Mouse (Mus musculus): ENCODE measurements around the gene Cit. TPM values are rescaled to one million over a fixed set of nuclear protein-coding genes. Genes with fewer than 3 reads are reported as not detected.

Cit gene
- total RNA-seq, 1 experiment, result 43.4 TPM

GRCm38 (mm10) chr5:115848463-115848862 is 3.4 kb downstream of the Cit start:
- H3K36me3 ChIP-seq (ENCODE audit: control insufficient read depth, insufficient read depth, low read length, poor library complexity, severe bottlenecking), result peaks cover 19% of the 10 kb centered on the region; the same call in 1 of the 2 replicates
- H3K4me1 ChIP-seq (ENCODE audit: control insufficient read depth in 2 of 2, insufficient read depth in 2 of 2, low read length in 2 of 2, poor library complexity in 1 of 2), result peaks cover 3 to 7% of the 10 kb centered on the region in 2 experiments; a peak in 2 of 4 replicates
- DNase-seq (ENCODE audit: low read depth, low spot score), result no peak
- H3K9ac ChIP-seq (ENCODE audit: insufficient read depth, low read depth, low read length, poor library complexity, severe bottlenecking), result no peak overlapping the region
- in situ Hi-C loops (cut with MboI; ENCODE audit: low sequenced_read_pairs in 2 of 2, unreplicated experiment in 2 of 2), result no loop called here
- H3K27ac ChIP-seq (ENCODE audit: insufficient read depth, low read depth, low read length, poor library complexity, severe bottlenecking), result no peak overlapping the region
- TF ChIP-seq CHD2 (IDR thresholded peaks at IDR 0.05; ENCODE audit: low read depth, low read length) (no peak), HCFC1 (IDR thresholded peaks at IDR 0.05; ENCODE audit: borderline replicate concordance, insufficient read depth, low read length) (no peak), ZNF384 (IDR thresholded peaks at IDR 0.05; ENCODE audit: low read depth, low read length) (no peak), ZC3H11A (IDR thresholded peaks at IDR 0.05; ENCODE audit: borderline replicate concordance, low read depth, low read length) (no peak), MAFK (IDR thresholded peaks at IDR 0.05; ENCODE audit: insufficient read depth, low read depth, low read length) (no peak)
- no peak overlapping the region for H3K4me3 ChIP-seq (ENCODE audit: insufficient read depth in 1 of 2, low read depth in 1 of 2, low read length in 2 of 2, poor library complexity in 1 of 2, severe bottlenecking in 1 of 2)
- no peaks in the 10 kb centered on the region for H3K9me3 ChIP-seq (ENCODE audit: control insufficient read depth, insufficient read depth, low read depth, low read length)

GRCm38 (mm10) chr5:115849263-115849829 is 4.3 kb downstream of the Cit start:
- Histone ChIP-seq H3K9ac (ENCODE audit: insufficient read depth, low read depth, low read length, poor library complexity, severe bottlenecking) (no peak overlapping the region), H3K4me1 (ENCODE audit: control insufficient read depth in 2 of 2, insufficient read depth in 2 of 2, low read length in 2 of 2, poor library complexity in 1 of 2) (peaks cover 3 to 7% of the 10 kb centered on the region in 2 experiments; a peak in 2 of 4 replicates), H3K9me3 (ENCODE audit: control insufficient read depth, insufficient read depth, low read depth, low read length) (no peaks in the 10 kb centered on the region), H3K36me3 (ENCODE audit: control insufficient read depth, insufficient read depth, low read length, poor library complexity, severe bottlenecking) (peaks cover 19% of the 10 kb centered on the region; the same call in 1 of the 2 replicates), H3K27ac (ENCODE audit: insufficient read depth, low read depth, low read length, poor library complexity, severe bottlenecking) (no peak overlapping the region), H3K4me3 (ENCODE audit: insufficient read depth in 1 of 2, low read depth in 1 of 2, low read length in 2 of 2, poor library complexity in 1 of 2, severe bottlenecking in 1 of 2) (no peak overlapping the region)
- in situ Hi-C loops (cut with MboI; ENCODE audit: low sequenced_read_pairs in 2 of 2, unreplicated experiment in 2 of 2), result no loop called here
- TF ChIP-seq MAFK (IDR thresholded peaks at IDR 0.05; ENCODE audit: insufficient read depth, low read depth, low read length) (0 out of 2 replicates have a peak, but pooled peaks have one; percentile 37), HCFC1 (IDR thresholded peaks at IDR 0.05; ENCODE audit: borderline replicate concordance, insufficient read depth, low read length) (no peak), ZC3H11A (IDR thresholded peaks at IDR 0.05; ENCODE audit: borderline replicate concordance, low read depth, low read length) (no peak)
- no peak for DNase-seq (ENCODE audit: low read depth, low spot score)

- DNase-seq (ENCODE audit: low read depth, low spot score), result no peak
- Histone ChIP-seq H3K36me3 (ENCODE audit: control insufficient read depth, insufficient read depth, low read length, poor library complexity, severe bottlenecking) (peaks cover 21% of the 10 kb centered on the region; the same call in 1 of the 2 replicates), H3K27ac (ENCODE audit: insufficient read depth, low read depth, low read length, poor library complexity, severe bottlenecking) (no peak overlapping the region), H3K9ac (ENCODE audit: insufficient read depth, low read depth, low read length, poor library complexity, severe bottlenecking) (no peak overlapping the region), H3K9me3 (ENCODE audit: control insufficient read depth, insufficient read depth, low read depth, low read length) (no peaks in the 10 kb centered on the region), H3K4me1 (ENCODE audit: control insufficient read depth in 2 of 2, insufficient read depth in 2 of 2, low read length in 2 of 2, poor library complexity in 1 of 2) (peaks cover 7 to 12% of the 10 kb centered on the region in 2 experiments; a peak in 3 of 4 replicates), H3K4me3 (ENCODE audit: insufficient read depth in 1 of 2, low read depth in 1 of 2, low read length in 2 of 2, poor library complexity in 1 of 2, severe bottlenecking in 1 of 2) (no peak overlapping the region)
- TF ChIP-seq HCFC1 (IDR thresholded peaks at IDR 0.05; ENCODE audit: borderline replicate concordance, insufficient read depth, low read length) (no peak), MAFK (IDR thresholded peaks at IDR 0.05; ENCODE audit: insufficient read depth, low read depth, low read length) (no peak), CHD2 (IDR thresholded peaks at IDR 0.05; ENCODE audit: low read depth, low read length) (no peak), ZNF384 (IDR thresholded peaks at IDR 0.05; ENCODE audit: low read depth, low read length) (no peak), ZC3H11A (IDR thresholded peaks at IDR 0.05; ENCODE audit: borderline replicate concordance, low read depth, low read length) (no peak)
- in situ Hi-C loops (cut with MboI; ENCODE audit: low sequenced_read_pairs in 2 of 2, unreplicated experiment in 2 of 2), result no loop called here
Measured at GRCm38 (mm10) chr5:115850250-115851028, 5.4 kb downstream of the Cit start.

- no peak for TF ChIP-seq ZC3H11A (IDR thresholded peaks at IDR 0.05; ENCODE audit: borderline replicate concordance, low read depth, low read length)
- no peak for TF ChIP-seq MAFK (IDR thresholded peaks at IDR 0.05; ENCODE audit: insufficient read depth, low read depth, low read length)
- TF ChIP-seq ZNF384 (IDR thresholded peaks at IDR 0.05; ENCODE audit: low read depth, low read length), result no peak
- TF ChIP-seq CHD2 (IDR thresholded peaks at IDR 0.05; ENCODE audit: low read depth, low read length), result no peak
- no peak for TF ChIP-seq HCFC1 (IDR thresholded peaks at IDR 0.05; ENCODE audit: borderline replicate concordance, insufficient read depth, low read length)
- in situ Hi-C loops (cut with MboI; ENCODE audit: low sequenced_read_pairs in 2 of 2, unreplicated experiment in 2 of 2), result no loop called here
- DNase-seq (ENCODE audit: low read depth, low spot score), result no peak
- Histone ChIP-seq H3K27ac (ENCODE audit: insufficient read depth, low read depth, low read length, poor library complexity, severe bottlenecking) (no peak overlapping the region), H3K9me3 (ENCODE audit: control insufficient read depth, insufficient read depth, low read depth, low read length) (no peaks in the 10 kb centered on the region), H3K4me1 (ENCODE audit: control insufficient read depth in 2 of 2, insufficient read depth in 2 of 2, low read length in 2 of 2, poor library complexity in 1 of 2) (peaks cover 10 to 12% of the 10 kb centered on the region in 2 experiments; a peak in 3 of 4 replicates), H3K36me3 (ENCODE audit: control insufficient read depth, insufficient read depth, low read length, poor library complexity, severe bottlenecking) (peaks cover 21% of the 10 kb centered on the region; the same call in 1 of the 2 replicates), H3K9ac (ENCODE audit: insufficient read depth, low read depth, low read length, poor library complexity, severe bottlenecking) (no peak overlapping the region), H3K4me3 (ENCODE audit: insufficient read depth in 1 of 2, low read depth in 1 of 2, low read length in 2 of 2, poor library complexity in 1 of 2, severe bottlenecking in 1 of 2) (no peak overlapping the region)
Measured at GRCm38 (mm10) chr5:115851029-115851365, 5.9 kb downstream of the Cit start.

Measured in ES-E14 (cell line).